Mouse (Mus musculus): Measurements from ENCODE around the gene Med7. TPM values are rescaled to one million over a fixed set of nuclear protein-coding genes. Genes with fewer than 3 reads are reported as not detected.
"Not testable (repeated sequence)": the region's sequence is repeated elsewhere in the genome, so short reads cannot be mapped to it uniquely, and the experiment has no call there.

The Med7 gene
- polyA plus RNA-seq, 1 experiment from 2014 or later = 61.8 TPM

GRCm38 (mm10) chr11:46398473-46398872, 38.3 kb upstream of the Med7 start:
- H3K9me3 ChIP-seq = no peaks in the 10 kb centered on the region
- H3K27ac ChIP-seq = no peak overlapping the region
- H3K36me3 ChIP-seq (replicated peaks) = no peaks in the 10 kb centered on the region
- H3K4me3 ChIP-seq = no peak overlapping the region
- H3K4me1 ChIP-seq = no peaks in the 10 kb centered on the region
- H3K9ac ChIP-seq = no peak overlapping the region
- 88% methylated on average over 4 of the region's 4 CpGs for WGBS
- H3K4me2 ChIP-seq = no peak overlapping the region
- no peaks in the 10 kb centered on the region for H3K27me3 ChIP-seq (replicated peaks)
- ATAC-seq (replicated peaks) = no peak

GRCm38 (mm10) chr11:46398933-46399383, 37.8 kb upstream of the Med7 start:
- Histone ChIP-seq H3K9ac (no peak overlapping the region), H3K4me2 (no peak overlapping the region), H3K9me3 (no peaks in the 10 kb centered on the region), H3K36me3 (replicated peaks) (no peaks in the 10 kb centered on the region), H3K27me3 (replicated peaks) (no peaks in the 10 kb centered on the region), H3K4me3 (no peak overlapping the region), H3K27ac (no peak overlapping the region), H3K4me1 (no peaks in the 10 kb centered on the region)
- no peak for ATAC-seq (replicated peaks)
- 62% methylated on average over 5 of the region's 5 CpGs for WGBS

- no peaks in the 10 kb centered on the region for H3K27me3 ChIP-seq (replicated peaks)
- no peaks in the 10 kb centered on the region for H3K4me1 ChIP-seq
- H3K9ac ChIP-seq = no peak overlapping the region
- H3K4me2 ChIP-seq = no peak overlapping the region
- H3K36me3 ChIP-seq (replicated peaks) = no peaks in the 10 kb centered on the region
- H3K9me3 ChIP-seq = no peaks in the 10 kb centered on the region
- no peak for ATAC-seq (replicated peaks)
- H3K4me3 ChIP-seq = no peak overlapping the region
- WGBS = 86% methylated on average over 12 of the region's 12 CpGs
- no peak overlapping the region for H3K27ac ChIP-seq
Measured at GRCm38 (mm10) chr11:46401555-46401954, 35.2 kb upstream of the Med7 start.

GRCm38 (mm10) chr11:46404986-46405385, 31.7 kb upstream of the Med7 start:
- no peak overlapping the region for H3K27ac ChIP-seq
- H3K4me1 ChIP-seq = no peaks in the 10 kb centered on the region
- no peak overlapping the region for H3K9ac ChIP-seq
- no peak overlapping the region for H3K4me3 ChIP-seq
- no peaks in the 10 kb centered on the region for H3K27me3 ChIP-seq (replicated peaks)
- no peak overlapping the region for H3K4me2 ChIP-seq
- no peaks in the 10 kb centered on the region for H3K36me3 ChIP-seq (replicated peaks)
- no peak for ATAC-seq (replicated peaks)
- WGBS = 80% methylated on average over 16 of the region's 16 CpGs
- no peaks in the 10 kb centered on the region for H3K9me3 ChIP-seq

- 38% methylated on average over 10 of the region's 10 CpGs for WGBS
- no peaks in the 10 kb centered on the region for H3K9me3 ChIP-seq
- no peak overlapping the region for H3K27ac ChIP-seq
- H3K36me3 ChIP-seq (replicated peaks) = no peaks in the 10 kb centered on the region
- no peaks in the 10 kb centered on the region for H3K27me3 ChIP-seq (replicated peaks)
- H3K4me1 ChIP-seq = no peaks in the 10 kb centered on the region
- H3K4me3 ChIP-seq = no peak overlapping the region
- ATAC-seq (replicated peaks) = no peak
- H3K4me2 ChIP-seq = no peak overlapping the region
- H3K9ac ChIP-seq = no peak overlapping the region
Measured at GRCm38 (mm10) chr11:46406721-46407120, 30.0 kb upstream of the Med7 start.

GRCm38 (mm10) chr11:46410018-46410563, 26.6 kb upstream of the Med7 start:
- no peak overlapping the region for H3K4me3 ChIP-seq
- WGBS = 57% methylated on average over 2 of the region's 2 CpGs
- ATAC-seq (replicated peaks) = no peak

GRCm38 (mm10) chr11:46418438-46418837, 18.3 kb upstream of the Med7 start:
- H3K4me2 ChIP-seq = no peak overlapping the region
- no peaks in the 10 kb centered on the region for H3K4me1 ChIP-seq
- no peak overlapping the region for H3K4me3 ChIP-seq
- H3K27me3 ChIP-seq (replicated peaks) = no peaks in the 10 kb centered on the region
- H3K9ac ChIP-seq = no peak overlapping the region
- ATAC-seq (replicated peaks) = no peak
- H3K36me3 ChIP-seq (replicated peaks) = no peaks in the 10 kb centered on the region
- no peaks in the 10 kb centered on the region for H3K9me3 ChIP-seq
- H3K27ac ChIP-seq = no peak overlapping the region
- WGBS = 63% methylated on average over 1 of the region's 1 CpGs

More at GRCm38 (mm10) chr11:46410018-46410563, 26.6 kb upstream of the Med7 start:
- Histone ChIP-seq H3K4me2 (no peak overlapping the region), H3K27ac (no peak overlapping the region), H3K4me1 (no peaks in the 10 kb centered on the region), H3K9ac (no peak overlapping the region), H3K36me3 (replicated peaks) (no peaks in the 10 kb centered on the region), H3K27me3 (replicated peaks) (no peaks in the 10 kb centered on the region), H3K9me3 (no peaks in the 10 kb centered on the region)

- Histone ChIP-seq H3K4me3 (no peak overlapping the region), H3K36me3 (replicated peaks) (no peaks in the 10 kb centered on the region), H3K9me3 (no peaks in the 10 kb centered on the region), H3K27ac (no peak overlapping the region), H3K27me3 (replicated peaks) (no peaks in the 10 kb centered on the region), H3K9ac (no peak overlapping the region), H3K4me2 (no peak overlapping the region), H3K4me1 (no peaks in the 10 kb centered on the region)
- no peak for ATAC-seq (replicated peaks)
- 86% methylated on average over 5 of the region's 5 CpGs for WGBS
Measured at GRCm38 (mm10) chr11:46418860-46419259, 17.9 kb upstream of the Med7 start.

GRCm38 (mm10) chr11:46421086-46421888, 15.4 kb upstream of the Med7 start:
- Histone ChIP-seq H3K9ac (no peak overlapping the region), H3K4me3 (no peak overlapping the region), H3K4me1 (no peaks in the 10 kb centered on the region), H3K4me2 (no peak overlapping the region), H3K27me3 (replicated peaks) (no peaks in the 10 kb centered on the region), H3K36me3 (replicated peaks) (no peaks in the 10 kb centered on the region), H3K9me3 (no peaks in the 10 kb centered on the region), H3K27ac (no peak overlapping the region)
- no peak for ATAC-seq (replicated peaks)
- 86% methylated on average over 8 of the region's 8 CpGs for WGBS

GRCm38 (mm10) chr11:46428131-46428530, 8.6 kb upstream of the Med7 start:
- H3K9ac ChIP-seq; H3K27me3 ChIP-seq (replicated peaks); H3K36me3 ChIP-seq (replicated peaks); H3K27ac ChIP-seq; H3K4me3 ChIP-seq; H3K9me3 ChIP-seq; H3K4me2 ChIP-seq; H3K4me1 ChIP-seq; ATAC-seq (replicated peaks): not testable (repeated sequence)
- WGBS = 35% methylated on average over 4 of the region's 4 CpGs

- Histone ChIP-seq H3K4me3 (no peak overlapping the region), H3K4me1 (no peaks in the 10 kb centered on the region), H3K27me3 (replicated peaks) (no peaks in the 10 kb centered on the region), H3K9me3 (no peaks in the 10 kb centered on the region), H3K9ac (no peak overlapping the region), H3K27ac (no peak overlapping the region), H3K36me3 (replicated peaks) (no peaks in the 10 kb centered on the region), H3K4me2 (no peak overlapping the region)
- no peak for ATAC-seq (replicated peaks)
- 85% methylated on average over 2 of the region's 2 CpGs for WGBS
Measured at GRCm38 (mm10) chr11:46430123-46430522, 6.6 kb upstream of the Med7 start.

- WGBS = 30% methylated on average over 3 of the region's 3 CpGs
- ATAC-seq (replicated peaks) = peak; percentile 96
- H3K4me2 ChIP-seq = no peak overlapping the region
- no peak overlapping the region for H3K27ac ChIP-seq
- no peak overlapping the region for H3K9ac ChIP-seq
- H3K27me3 ChIP-seq (replicated peaks) = no peaks in the 10 kb centered on the region
- H3K36me3 ChIP-seq (replicated peaks) = no peaks in the 10 kb centered on the region
- H3K4me1 ChIP-seq = peaks cover 2% of the 10 kb centered on the region; the same call in 1 of the 2 replicates
- no peak overlapping the region for H3K4me3 ChIP-seq
- H3K9me3 ChIP-seq = no peaks in the 10 kb centered on the region
Measured at GRCm38 (mm10) chr11:46431129-46431528, 5.6 kb upstream of the Med7 start.

GRCm38 (mm10) chr11:46435363-46435762, 1.4 kb upstream of the Med7 start:
- H3K9ac ChIP-seq = no peak overlapping the region
- H3K4me2 ChIP-seq = no peak overlapping the region
- no peaks in the 10 kb centered on the region; the same call in 1 of the 2 replicates for H3K36me3 ChIP-seq (replicated peaks)
- ATAC-seq (replicated peaks) = no peak
- peaks cover 8% of the 10 kb centered on the region for H3K4me1 ChIP-seq
- H3K9me3 ChIP-seq = no peaks in the 10 kb centered on the region
- no peak overlapping the region for H3K4me3 ChIP-seq
- no peaks in the 10 kb centered on the region for H3K27me3 ChIP-seq (replicated peaks)
- no peak overlapping the region for H3K27ac ChIP-seq
